In genomic region chr16:33023750-33024149, GRCm38 (mm10) we compare ENCODE assay signal across 7 mouse cellular contexts. TPM values are rescaled to one million over a fixed set of nuclear protein-coding genes. Genes with fewer than 3 reads are reported as not detected.
DNase-seq lines count a peak whose midpoint lies in the region.

No protein-coding gene starts in this region.

- peak; percentile 91 for DNase-seq in ZHBTc4 (ENCODE audit: low read depth, low spot score)
- peak; percentile 80 for DNase-seq in cerebellum, adult 9-10 months
- DNase-seq in frontal cortex, adult 2 months (ENCODE audit: extremely low spot score in 1 of 2, low spot score in 1 of 2), result peak; percentile 66 to 93
- DNase-seq in hindlimb bud, embryonic 11.5 days (ENCODE audit: extremely low spot score, low read depth, low spot score), result peak; percentile 58
- DNase-seq in left cerebral cortex, adult 18-20 months (ENCODE audit: low spot score in 2 of 2), result peak; percentile 86 to 89
- peak; percentile 87 for DNase-seq in mesoderm, embryonic 11.5 days (ENCODE audit: low read depth, low spot score)
- DNase-seq in spleen, postnatal 10 days (ENCODE audit: low spot score in 2 of 2), result peak; percentile 75 to 89

RNA-seq across cellular contexts. Expression of gene Iqcg, which starts 32.3 kb away (rescaled TPM):
- 2.0 and 3.3 TPM in 2 replicates for polyA plus RNA-seq in frontal cortex, adult 2 months (2012; rRNA removed)
- 1 to 10 TPM; 4.7 to 4.8 TPM for total RNA-seq in left cerebral cortex, adult 18-20 months (2021)

RNA-seq across cellular contexts. Expression of gene Rpl35a, which starts 32.5 kb away (rescaled TPM):
- 770 and 771 TPM in 2 replicates for polyA plus RNA-seq in frontal cortex, adult 2 months (2012; rRNA removed)
- 100 to 1,000 TPM; 333 to 346 TPM for total RNA-seq in left cerebral cortex, adult 18-20 months (2021)

RNA-seq across cellular contexts. Expression of gene Lmln, which starts 38.6 kb away (rescaled TPM):
- polyA plus RNA-seq in frontal cortex, adult 2 months (2012; rRNA removed), result 8.7 and 9.3 TPM in 2 replicates
- total RNA-seq in left cerebral cortex, adult 18-20 months (2021), result 10 to 100 TPM in 1 of 2 experiments, 1 to 10 TPM in 1; 8.8 to 10.4 TPM

Comparison
In these comparisons a context has a peak if more than half of its experiments do, and no peak if none do; other contexts are left out.
1. Peak in every context shown above with its lines: DNase-seq.